Mouse (Mus musculus) heart, postnatal 14 days (tissue): ENCODE results near the gene Phactr3. TPM values are rescaled to one million over a fixed set of nuclear protein-coding genes. Genes with fewer than 3 reads are reported as not detected.

Source experiments
- DNase-seq, 2 experiments: peaks; one replicate each; pipeline ENCODE4 v3.0.0; 2021 to 2022
- intact Hi-C: fragments of 180-260 bp; cut with DNase I; formaldehyde crosslinking; loops from one replicate; pipeline ENCODE4 v1.15.1; 2025
- total RNA-seq, 2 experiments: library from RNA; stranded (reverse); gene quantifications; 2 replicates each; pipeline ENCODE4 v1.2.3; 2021

Gene Phactr3
- total RNA-seq, 2 experiments from 2014 or later = 1.2 to 1.4 TPM

GRCm38 (mm10) chr2:178131606-178132365 lies 13.0 kb downstream of the Phactr3 start:
- no peak for DNase-seq
- intact Hi-C loops = no loop called here

GRCm38 (mm10) chr2:178135713-178136112 lies 16.9 kb downstream of the Phactr3 start:
- intact Hi-C loops = loop anchor here (5.0 kb wide), 1 partner anchor 202 kb away; no protein-coding TSS in a partner anchor
- no peak for DNase-seq

GRCm38 (mm10) chr2:178137518-178137917 lies 18.7 kb downstream of the Phactr3 start:
- peak; percentile 43 to 64 for DNase-seq
- intact Hi-C loops = loop anchor here (1.0 to 5.0 kb wide), 3 partner anchors 111 to 200 kb away; no protein-coding TSS in a partner anchor

- DNase-seq = no peak
- intact Hi-C loops = no loop called here
Measured at GRCm38 (mm10) chr2:178141489-178141922, 22.7 kb downstream of the Phactr3 start.

- intact Hi-C loops = no loop called here
- no peak for DNase-seq
Measured at GRCm38 (mm10) chr2:178142291-178143023, 23.7 kb downstream of the Phactr3 start.

- intact Hi-C loops = no loop called here
- DNase-seq = no peak
Measured at GRCm38 (mm10) chr2:178143024-178143415, 24.2 kb downstream of the Phactr3 start.

GRCm38 (mm10) chr2:178143898-178144297 lies 25.1 kb downstream of the Phactr3 start:
- DNase-seq = no peak
- intact Hi-C loops = no loop called here

- intact Hi-C loops = no loop called here
Measured at GRCm38 (mm10) chr2:178149312-178149711, 30.5 kb downstream of the Phactr3 start.

GRCm38 (mm10) chr2:178150697-178151096 lies 31.9 kb downstream of the Phactr3 start:
- DNase-seq = no peak
- intact Hi-C loops = no loop called here

More at GRCm38 (mm10) chr2:178149312-178149711, 30.5 kb downstream of the Phactr3 start:
- DNase-seq = no peak

- intact Hi-C loops = no loop called here
Measured at GRCm38 (mm10) chr2:178153601-178154000, 34.8 kb downstream of the Phactr3 start.

GRCm38 (mm10) chr2:178154129-178154528 lies 35.4 kb downstream of the Phactr3 start:
- intact Hi-C loops = no loop called here
- no peak for DNase-seq

More at GRCm38 (mm10) chr2:178153601-178154000, 34.8 kb downstream of the Phactr3 start:
- DNase-seq = no peak

GRCm38 (mm10) chr2:178154576-178154975 lies 35.8 kb downstream of the Phactr3 start:
- intact Hi-C loops = no loop called here
- DNase-seq = no peak

GRCm38 (mm10) chr2:178155176-178155916 lies 36.6 kb downstream of the Phactr3 start:
- DNase-seq = no peak
- intact Hi-C loops = no loop called here

GRCm38 (mm10) chr2:178155917-178156282 lies 37.1 kb downstream of the Phactr3 start:
- DNase-seq = peak; percentile 60 to 82
- intact Hi-C loops = no loop called here

- intact Hi-C loops = no loop called here
- DNase-seq = no peak
Measured at GRCm38 (mm10) chr2:178158936-178159335, 40.2 kb downstream of the Phactr3 start.

GRCm38 (mm10) chr2:178163981-178164380 lies 45.2 kb downstream of the Phactr3 start:
- intact Hi-C loops = no loop called here
- no peak for DNase-seq

- no peak for DNase-seq
- intact Hi-C loops = no loop called here
Measured at GRCm38 (mm10) chr2:178165943-178166342, 47.2 kb downstream of the Phactr3 start.

- intact Hi-C loops = no loop called here
- no peak for DNase-seq
Measured at GRCm38 (mm10) chr2:178169983-178170382, 51.2 kb downstream of the Phactr3 start.

- intact Hi-C loops = no loop called here
- no peak for DNase-seq
Measured at GRCm38 (mm10) chr2:178173951-178174350, 55.2 kb downstream of the Phactr3 start.

GRCm38 (mm10) chr2:178175286-178175931 lies 56.6 kb downstream of the Phactr3 start:
- intact Hi-C loops = no loop called here
- no peak for DNase-seq
